Mouse (Mus musculus) kidney, adult 2 months (tissue): ENCODE results near the gene Rer1.

Experiments used
- CTCF ChIP-seq: fragments of 200-500 bp; conservative IDR thresholded peaks from 2 replicates; pipeline ENCODE4 v1.5.1; 2011; ENCODE audit warnings: low read depth, mild to moderate bottlenecking, control low read depth, low read length, moderate library complexity, mixed read lengths; ENCODE audit not compliant: insufficient read depth, insufficient read length
- POLR2A ChIP-seq: fragments of 200-500 bp; IDR thresholded peaks from one replicate; pipeline ENCODE4 v1.6.1; 2011; ENCODE audit warnings: low read depth, low read length, control low read depth

- no peak for TF ChIP-seq POLR2A
- no peak for TF ChIP-seq CTCF
These were observed 31.3 kb upstream of the Rer1 start for GRCm38 (mm10) chr4:155117396-155117978.
